Mouse (Mus musculus) right cerebral cortex, postnatal 25 days (tissue): ENCODE results near the gene Adam12.
A peak's percentile ranks its signal among the peaks of the same experiment; 100 is the strongest.

Source experiments
- DNase-seq: peaks from one replicate; pipeline ENCODE4 v3.0.0; 2022

Adam12 gene

DNA sequence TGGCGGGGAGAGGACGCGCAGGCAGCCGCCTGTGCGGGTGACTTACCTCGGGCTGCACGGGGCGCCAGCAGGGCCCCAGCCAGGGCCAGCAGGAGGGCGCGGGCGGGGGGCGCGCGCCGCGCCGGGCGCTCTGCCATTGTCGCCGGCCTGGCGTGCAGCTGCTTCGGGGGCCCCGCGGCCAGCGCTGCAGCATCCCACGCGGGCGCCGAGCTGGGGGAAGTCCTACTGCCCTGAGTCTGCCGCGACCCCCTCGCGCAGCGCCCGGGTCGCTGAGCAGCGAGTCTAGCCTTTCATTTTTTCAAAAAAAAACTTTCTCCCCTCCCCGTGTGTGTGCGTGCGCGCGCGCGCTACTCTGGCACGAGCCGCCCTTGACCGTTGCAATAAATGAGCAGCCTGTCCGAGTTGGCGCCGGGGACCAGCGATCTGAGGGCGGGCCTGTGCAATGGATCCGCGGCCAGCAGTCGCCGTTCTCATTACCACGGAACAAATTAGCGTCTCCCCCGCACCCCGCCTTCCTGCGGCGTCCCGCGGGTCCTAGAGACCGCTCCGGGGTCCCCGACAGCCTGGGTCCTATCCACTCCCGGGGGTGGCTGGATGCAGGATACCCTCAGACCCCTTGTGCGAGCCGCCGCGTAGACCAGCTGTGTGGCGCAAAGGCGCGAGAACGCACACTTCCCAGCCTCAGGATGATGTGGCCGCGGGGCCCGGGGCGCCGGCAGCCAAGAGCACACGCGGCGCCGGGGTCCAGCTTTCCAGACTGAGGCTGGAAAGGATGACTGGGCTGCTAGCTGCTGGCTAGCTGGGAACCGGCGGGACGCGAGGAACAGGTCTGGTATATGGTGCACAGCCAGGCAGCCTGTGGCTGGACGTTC lies 7.0 kb downstream of the Adam12 start:
- DNase-seq = peak; percentile 54

DNA sequence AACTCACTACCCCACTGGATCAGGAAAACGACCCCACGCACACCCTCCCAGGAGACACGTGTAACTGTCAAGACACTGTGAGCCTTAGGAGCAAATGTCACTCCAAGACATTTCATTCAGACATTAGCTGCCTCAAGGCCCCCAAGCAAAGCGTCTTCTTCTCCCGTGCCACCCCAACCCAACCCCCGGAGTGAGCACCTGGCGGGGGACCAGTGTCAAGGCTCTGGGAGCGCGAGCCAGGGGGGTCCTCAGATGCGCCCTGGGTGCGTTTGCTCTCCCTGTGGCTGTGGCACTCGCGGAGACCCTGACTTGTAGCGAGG lies 7.6 kb downstream of the Adam12 start:
- no peak for DNase-seq

DNA sequence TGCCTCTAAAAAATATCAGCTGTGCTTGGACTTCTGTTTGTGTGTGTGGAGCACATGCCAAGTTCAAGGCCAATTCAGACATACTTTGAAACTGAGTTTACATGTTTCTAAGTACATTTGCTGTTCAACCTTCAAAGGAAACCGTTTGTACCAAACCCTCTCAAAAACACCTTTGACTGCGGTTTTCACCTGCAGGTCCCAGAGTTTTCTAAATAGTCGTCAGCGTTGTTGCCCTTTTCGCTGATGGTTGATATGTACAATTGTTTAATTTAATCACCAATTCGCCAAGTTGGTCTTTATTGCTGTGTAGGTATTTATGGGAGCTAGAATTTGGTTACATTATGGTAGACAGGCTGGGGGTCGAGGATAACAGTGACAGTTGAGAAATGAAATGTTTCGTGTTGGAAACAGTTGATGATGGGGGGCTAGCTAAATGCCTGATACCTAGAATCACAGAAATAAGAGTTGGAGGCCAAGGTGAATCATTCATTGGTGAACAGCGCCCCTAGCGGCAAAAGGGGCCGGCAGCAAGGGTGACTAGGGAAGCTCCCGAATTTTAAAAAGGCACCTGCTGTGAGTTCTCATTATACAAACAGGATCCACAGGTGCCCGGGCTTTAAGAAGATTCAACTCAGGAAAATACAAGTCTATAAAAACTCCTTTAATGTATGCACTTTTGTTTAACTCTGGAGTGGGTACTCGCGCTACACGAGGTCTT lies 8.3 kb downstream of the Adam12 start:
- DNase-seq = peak; percentile 81

DNA sequence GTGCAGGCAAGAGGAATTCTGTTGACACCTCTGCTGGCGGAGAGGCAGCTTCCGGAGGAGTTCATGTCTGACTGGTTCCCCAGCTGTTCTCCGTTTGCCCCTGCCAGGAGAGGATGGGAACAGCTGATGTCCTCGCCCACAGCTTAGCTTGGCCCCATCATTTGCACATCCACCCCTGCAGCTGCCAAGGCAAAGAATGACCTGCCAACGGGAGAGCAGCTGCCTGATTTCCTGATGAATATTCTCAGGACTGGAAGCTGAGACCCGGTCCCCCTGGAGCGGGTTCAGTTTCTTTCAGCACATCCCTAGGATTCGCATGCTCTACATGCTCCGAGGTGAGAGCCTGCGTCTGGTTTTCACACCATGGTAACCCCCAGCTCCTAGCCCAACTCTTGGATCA lies 24.0 kb downstream of the Adam12 start:
- DNase-seq = peak; percentile 54

DNA sequence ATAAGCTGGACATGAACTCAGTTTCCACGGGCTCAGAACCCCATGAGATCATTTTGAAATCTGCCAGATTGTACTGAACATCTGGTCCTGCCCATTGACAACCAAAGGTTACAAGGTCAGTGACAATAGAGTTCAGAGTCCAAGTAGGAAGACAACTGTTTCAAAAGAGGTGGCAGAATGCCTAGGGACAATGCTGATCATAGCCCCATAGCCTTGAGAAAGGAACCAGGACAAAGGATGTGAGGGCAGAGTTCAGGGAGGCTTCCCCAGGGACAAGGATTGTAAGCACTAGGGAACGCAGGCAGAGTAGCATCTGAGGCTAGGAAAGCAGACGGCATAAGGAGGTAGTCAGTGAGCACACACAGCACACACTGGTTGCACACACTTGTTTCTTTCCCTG lies 38.9 kb downstream of the Adam12 start:
- DNase-seq = no peak

DNA sequence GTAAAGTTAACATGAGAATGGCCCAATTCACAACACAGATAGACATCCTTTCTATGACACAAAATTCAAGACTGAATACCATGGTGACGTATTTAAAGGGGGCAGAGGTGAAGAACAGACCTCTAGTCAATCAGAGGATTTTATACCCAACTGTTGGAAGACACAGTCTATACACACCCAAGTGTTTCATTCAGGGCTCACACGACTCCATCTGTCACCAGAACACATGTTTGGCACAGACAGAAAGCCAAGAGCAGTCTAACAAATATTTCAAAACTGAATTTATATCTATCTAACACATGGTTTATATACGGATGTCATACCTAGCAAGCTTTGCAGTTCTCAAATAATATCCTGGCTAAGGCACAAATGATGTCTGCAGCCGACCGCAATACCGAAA lies 41.8 kb downstream of the Adam12 start:
- no peak for DNase-seq

DNA sequence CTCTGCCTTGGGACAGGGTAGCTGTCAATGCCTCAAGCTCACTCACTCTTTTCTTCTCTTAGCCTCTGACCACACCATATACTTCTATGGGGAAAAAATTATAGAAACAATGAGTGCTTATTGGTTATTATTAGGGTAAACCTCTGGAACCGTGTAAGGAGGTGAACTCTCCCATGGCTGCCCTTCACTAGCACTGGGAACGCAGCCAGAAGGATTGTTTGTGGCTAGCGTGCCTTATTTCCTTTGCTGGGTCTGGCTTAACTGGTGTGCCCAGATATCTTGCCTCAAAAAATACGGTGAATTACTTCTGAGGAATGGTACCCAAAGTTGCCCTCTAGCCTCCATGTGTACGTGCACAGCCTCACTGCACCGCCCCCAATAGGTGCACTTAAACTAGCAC lies 43.4 kb downstream of the Adam12 start:
- no peak for DNase-seq

DNA sequence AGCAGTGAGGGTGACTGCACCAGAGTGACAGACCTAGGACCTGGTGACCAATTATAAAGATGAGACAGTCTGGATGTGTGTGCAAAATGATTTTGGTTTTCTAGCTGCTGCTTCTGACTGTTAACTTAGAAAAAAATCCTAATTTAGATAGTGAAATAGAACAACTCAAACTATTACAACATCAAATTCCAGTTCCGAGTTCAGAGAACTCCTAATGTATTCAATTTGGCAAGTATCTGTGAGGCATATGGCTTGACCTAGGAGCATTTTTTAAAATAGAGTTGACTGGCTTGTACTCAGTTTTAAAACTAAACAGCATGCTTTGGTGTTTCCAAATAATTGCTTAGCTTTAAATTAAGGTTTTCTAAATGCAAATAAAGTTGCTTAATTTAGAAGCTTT lies 44.0 kb downstream of the Adam12 start:
- DNase-seq = no peak

DNA sequence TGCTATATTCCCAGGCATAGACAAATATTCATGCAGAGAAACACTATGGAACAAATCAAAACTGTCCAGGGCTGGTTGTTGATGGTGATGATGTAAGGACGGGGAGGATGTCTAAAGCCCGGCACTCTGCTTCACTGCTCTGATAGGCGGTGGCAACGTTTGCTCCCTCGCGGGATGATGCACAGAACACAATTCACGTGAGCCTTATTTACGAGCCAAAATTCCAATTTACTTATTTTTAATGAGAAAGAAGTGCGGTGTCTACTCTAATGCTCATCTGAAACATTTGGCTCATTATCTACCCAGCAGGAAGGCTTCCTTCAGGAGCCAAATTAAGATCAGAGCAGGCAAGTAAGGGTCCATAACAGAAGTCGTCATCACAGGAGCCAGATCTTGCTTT lies 45.4 kb downstream of the Adam12 start:
- DNase-seq = no peak

DNA sequence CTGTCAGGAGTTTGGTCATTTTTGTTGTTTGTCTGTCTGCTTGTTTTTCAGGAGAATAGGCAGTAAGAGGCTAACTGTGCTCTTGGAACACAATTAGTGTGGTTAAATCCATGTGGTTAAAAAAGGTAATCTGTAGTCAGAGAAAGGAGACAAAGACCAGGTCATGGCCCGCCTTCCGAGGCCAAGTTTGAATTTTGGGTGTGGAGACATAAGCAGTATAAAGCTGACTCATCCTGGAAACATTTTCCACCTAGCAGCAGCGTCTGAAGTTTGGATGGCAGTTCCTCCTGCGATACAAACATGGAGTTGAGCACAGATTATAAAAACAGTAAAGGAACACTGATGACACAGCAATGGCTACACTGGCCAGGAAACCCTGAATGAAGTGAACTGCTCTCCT lies 46.2 kb downstream of the Adam12 start:
- no peak for DNase-seq

DNA sequence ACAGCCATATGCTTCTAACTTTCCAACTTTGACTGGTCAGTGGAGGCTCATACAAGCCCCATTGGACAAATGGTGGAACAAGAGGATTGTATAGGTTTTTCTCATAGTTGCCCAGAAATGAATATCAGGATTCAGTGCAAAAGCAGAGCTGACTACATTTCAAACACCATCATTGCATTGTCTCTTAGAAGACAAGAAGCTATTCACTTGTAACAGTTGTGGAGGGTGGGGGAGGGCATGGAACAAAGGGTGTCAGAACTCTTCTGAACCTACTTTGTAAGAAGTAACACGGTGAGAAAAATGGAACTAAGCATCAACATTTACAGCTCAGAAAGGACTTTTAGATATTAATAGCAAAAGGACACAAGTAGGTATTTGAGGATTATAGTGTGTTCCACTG lies 50.2 kb downstream of the Adam12 start:
- DNase-seq = no peak

DNA sequence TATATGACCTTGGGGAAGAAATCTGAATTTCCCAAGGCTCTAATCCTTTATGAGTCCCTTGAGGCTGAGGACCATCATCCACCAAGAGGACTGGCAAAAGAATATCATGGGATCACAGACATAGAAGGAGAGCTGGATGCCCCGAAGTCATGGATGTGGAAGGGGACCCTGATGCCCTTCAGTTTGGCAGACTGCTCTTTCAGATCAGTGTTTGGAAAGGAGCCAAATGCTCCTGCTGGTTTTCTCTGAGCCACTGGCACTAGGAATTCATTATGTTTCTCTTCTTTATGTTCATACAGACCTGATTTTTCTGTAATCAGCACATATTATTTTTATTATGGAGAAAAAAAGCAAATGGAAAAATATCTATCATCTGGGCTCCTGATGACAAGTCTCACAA lies 50.9 kb downstream of the Adam12 start:
- no peak for DNase-seq

DNA sequence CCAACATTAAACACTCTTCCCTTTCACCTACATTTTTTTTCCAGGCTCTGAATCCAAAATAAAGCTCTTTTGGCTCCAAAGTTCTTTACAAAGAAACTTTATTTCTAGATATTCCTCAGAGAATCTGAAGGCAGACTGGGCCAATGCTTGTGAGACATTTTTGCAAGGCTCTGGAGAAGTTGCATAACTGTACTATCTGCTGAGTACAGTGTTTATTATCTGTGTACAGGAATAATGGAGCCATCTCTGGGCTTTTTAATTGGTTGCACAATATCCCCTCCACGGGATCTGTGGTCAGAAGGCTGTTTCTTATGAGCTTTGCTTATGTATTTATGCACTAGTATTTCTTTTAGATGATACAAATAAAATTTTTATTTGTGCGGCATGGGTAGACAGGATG lies 54.9 kb downstream of the Adam12 start:
- DNase-seq = no peak

DNA sequence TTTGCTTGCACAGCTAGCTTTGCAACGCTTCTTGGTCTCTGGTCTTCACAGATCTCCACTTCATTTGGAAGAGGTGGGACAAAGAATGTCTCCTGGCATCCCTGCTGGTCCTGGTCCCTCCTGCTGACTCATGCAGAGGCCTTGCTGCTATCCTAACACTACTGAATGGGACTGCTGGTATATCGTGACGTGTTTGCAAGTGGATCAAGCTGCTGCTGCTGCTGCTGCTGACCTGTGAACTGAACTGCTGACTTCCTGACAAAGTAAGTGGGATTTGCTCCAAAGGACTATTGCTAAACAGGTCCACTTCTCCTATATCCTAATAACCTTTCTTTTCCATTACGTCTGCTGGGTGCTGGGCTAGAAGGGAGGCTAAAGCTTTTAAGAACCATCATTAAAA lies 56.7 kb downstream of the Adam12 start:
- DNase-seq = no peak

DNA sequence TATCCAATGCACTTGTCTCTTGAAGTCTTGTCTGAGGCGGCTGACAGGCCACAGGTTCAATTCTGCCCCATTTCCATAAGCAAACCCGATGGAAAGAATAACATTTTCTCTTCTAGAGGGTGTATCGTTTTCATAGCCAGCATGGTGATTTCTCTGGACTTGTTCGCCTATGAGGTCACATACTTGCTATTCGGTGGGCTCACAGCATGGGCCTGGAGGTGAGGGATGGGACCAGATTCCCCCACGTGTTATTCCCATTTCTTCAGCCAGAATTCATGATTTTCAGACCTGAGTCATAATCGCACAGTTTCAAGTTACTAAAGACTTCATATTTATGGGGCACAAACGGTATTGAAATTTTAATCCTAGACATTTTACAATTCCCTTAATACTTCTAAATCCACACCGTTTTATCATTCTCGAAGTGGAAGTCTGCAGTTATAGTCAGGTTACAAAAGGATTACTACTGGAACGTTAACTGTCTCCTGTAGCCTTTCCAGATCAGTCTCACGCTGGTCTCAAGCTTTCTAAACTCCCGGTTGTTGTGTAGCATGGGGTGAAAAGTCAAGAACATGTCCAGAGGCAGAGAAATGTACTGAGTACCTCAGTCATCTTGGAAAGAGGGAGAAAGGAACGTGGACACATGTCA lies 58.4 kb downstream of the Adam12 start:
- no peak for DNase-seq

DNA sequence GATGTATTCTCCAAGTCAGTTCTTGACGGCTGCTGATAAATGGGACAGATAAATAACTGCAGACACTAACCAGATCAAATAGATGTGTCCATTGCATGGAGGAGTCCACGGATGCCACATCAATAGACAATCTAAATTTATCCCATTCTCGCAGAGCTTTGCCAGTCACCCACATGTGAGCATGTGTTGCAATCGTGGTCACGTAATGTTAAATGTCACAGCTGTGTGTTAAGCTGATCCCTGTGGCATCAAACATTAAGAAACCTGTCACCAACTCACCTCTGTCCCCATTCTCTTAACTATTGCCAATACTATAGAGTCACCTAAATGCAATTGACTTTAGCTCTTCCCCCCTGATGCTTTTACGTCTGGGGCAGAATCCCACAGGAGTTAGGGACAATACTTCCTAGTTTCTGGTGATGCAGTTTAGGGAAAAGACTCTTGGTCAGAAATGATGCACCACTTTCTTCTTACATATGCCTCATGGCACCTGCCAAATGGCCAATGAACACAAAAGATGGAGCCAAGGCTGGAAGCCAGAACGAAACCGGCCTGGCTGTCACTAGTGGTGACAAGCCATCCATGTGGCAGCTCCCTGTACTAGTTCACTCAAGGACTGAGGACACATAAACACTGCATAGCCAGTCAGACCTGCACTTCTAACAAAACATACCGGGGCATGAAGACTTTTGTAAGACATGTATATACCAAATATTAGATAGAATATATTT lies 61.6 kb downstream of the Adam12 start:
- no peak for DNase-seq

DNA sequence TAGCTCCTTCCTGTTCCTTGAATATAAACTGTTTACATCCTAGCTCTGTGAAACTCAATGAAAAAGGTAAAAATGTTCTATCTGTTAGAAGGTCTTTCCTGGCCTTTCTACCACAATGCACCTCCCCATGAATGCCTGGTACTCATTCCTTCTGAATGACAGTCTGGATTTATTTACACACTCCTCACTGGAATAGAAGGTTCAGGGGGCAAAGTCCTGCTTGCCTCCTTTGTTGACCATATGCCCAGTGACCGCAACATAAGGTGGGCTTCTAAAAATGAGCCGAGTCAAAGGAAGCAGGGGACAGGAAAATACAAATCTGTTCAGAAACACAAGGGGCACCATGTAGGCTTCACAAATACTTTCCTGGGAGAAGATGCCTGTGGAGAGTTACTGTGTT lies 62.2 kb downstream of the Adam12 start:
- DNase-seq = no peak

DNA sequence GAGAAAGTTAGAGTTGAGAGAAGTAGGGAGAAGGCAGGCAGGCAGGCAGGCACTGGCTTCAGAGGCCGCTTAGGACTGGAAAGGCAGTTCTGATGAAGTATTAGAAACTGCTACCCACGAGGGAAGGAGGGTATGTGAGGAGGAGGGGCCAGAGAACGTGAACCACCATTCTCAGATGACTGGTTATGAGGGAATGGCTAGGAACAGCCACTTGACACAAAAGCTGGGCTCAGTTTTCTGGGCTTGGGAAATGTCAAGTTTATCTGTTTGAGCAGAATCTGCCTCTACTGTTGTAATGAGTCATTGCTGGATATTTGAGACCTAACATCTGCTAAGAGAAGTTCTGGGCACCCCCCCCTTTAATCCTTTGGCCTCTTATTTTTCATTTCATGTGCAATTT lies 64.4 kb downstream of the Adam12 start:
- no peak for DNase-seq

DNA sequence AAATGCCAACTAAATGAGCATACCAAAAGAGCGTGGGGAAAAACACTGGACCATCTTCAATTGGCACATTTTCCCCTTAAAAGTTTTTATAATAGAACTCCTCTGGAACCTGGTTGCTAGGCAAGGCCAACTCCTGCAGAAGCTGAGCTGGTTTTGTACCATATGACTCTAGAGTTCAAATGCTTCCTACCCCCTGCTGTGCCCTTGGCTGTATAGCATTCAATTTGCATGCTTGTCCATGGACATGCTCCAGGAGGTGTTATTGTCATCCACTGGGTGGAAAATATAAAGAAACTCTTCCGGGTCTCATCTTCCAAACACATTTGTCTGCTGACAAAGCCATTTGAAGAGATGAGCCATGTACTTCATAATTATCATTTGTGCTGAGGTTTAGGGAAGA lies 68.2 kb downstream of the Adam12 start:
- DNase-seq = no peak

DNA sequence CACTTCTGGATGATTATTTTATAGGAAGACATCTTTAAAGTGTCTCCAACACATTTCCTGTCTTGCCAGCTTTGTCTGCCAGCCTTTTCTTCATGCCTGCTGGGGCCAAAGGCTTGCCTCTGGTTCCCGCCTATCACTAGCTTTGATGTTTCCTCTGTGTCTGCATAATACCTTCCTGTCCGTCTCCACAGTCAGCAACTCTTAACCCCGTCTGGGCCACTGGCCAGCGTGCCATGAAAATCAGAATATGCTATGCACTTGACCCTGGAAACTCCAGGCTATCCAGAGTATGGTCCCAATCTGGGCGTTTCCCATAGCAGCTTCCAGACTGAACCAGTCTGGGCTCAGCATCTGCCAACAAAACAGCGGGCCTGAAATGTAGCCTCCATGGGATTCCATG lies 69.1 kb downstream of the Adam12 start:
- no peak for DNase-seq

DNA sequence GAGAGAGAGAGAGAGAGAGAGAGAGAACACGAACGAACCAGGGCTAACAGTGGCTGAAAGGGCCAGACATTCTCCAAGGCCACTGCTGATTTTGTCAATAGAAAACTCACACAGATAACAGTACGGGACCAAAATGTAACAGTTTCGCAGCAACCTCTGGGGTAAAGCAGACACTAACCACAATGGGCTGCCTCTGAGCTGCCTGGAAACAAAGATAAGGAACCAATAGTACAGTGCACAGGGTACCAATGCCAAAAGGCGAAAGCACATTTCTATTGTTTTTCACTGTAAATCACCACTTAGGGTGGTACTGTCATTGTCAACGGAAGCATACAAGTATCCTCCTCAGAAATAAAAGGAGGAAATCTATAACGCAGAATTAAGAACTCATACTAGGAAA lies 72.3 kb downstream of the Adam12 start:
- no peak for DNase-seq

DNA sequence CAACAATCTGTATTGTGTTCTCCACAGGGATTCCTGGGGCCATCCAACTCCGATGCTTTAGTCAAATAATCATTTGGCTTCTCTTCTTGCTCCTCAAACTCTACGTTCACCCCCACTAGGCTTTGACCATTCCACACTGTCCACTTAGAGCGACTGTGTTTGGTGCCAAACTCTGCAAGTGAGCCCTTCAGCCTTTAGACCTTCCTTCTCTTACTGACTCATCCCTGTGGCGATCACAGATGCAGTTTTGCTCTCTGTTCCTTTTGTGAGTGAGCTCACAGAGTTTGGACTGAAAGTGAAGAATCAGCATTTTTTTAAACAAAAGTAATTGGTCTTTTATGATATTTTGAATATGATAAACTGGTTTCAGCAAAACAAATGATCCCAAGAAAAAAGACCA lies 80.6 kb downstream of the Adam12 start:
- DNase-seq = no peak

DNA sequence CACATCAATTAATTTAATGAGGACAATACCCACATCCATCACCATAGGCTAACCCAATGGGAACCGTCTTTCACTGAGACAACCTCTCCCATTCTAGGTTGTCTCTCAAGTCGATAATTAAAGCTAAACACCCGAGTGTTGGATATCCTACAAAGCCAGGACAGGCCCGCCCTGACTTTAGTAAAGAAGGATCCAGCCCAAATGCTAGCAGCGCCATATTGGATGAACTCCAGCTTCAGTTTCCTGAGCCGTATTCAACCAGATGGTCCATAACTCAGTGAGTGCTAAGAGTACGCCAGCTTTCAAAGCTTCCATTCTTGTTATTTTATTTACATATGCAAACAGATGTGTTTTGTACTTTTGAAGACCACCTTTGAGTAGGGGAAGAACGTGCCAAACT lies 81.6 kb downstream of the Adam12 start:
- DNase-seq = no peak

DNA sequence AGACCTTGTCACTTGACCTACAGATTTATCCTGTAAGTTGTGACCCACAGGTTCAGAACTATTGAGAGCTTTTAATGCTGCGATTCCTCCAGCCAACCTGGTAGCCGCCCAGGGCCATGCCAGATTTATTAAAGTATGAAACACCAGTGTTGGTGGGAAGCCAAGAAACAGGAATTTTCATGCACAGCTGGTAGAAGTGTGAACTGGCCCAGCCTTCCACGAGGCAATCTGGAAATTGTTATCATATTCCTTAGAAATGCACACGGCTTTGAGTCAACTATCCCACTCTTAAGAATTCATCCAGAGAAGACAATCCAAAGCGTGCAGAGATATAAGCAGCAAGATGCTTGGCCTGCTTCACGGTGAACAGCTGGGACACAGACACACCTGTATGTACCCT lies 82.6 kb downstream of the Adam12 start:
- no peak for DNase-seq
